Mouse (Mus musculus) heart, embryonic 12.5 days (tissue): Measurements from ENCODE around the gene Sh3kbp1. TPM values are rescaled to one million over a fixed set of nuclear protein-coding genes. Genes with fewer than 3 reads are reported as not detected.

Source experiments
- ATAC-seq: fragments of 200-750 bp; cut with Nextera tagmentation; 2 replicates; pipeline ENCODE4 v1.8.0; 2017; ENCODE audit warnings: moderate TSS enrichment, moderate library complexity; ENCODE audit not compliant: insufficient number of reproducible peaks, low FRiP score
- H3K27ac ChIP-seq: fragments of 300-500 bp; sonication (generic); 2 replicates; pipeline ENCODE4 v1.5.1; 2016; ENCODE audit warnings: mild to moderate bottlenecking, moderate library complexity; ENCODE audit not compliant: poor library complexity, severe bottlenecking
- H3K27me3 ChIP-seq: fragments of 300-500 bp; sonication (generic); replicated peaks from 2 replicates; pipeline ENCODE4 v1.6.1; 2016; ENCODE audit warnings: mild to moderate bottlenecking, moderate library complexity
- H3K36me3 ChIP-seq: fragments of 300-500 bp; sonication (generic); 2 replicates; pipeline ENCODE4 v1.6.1; 2016; ENCODE audit warnings: mild to moderate bottlenecking, moderate library complexity
- H3K4me1 ChIP-seq: fragments of 300-500 bp; sonication (generic); replicated peaks from 2 replicates; pipeline ENCODE4 v1.6.1; 2016; ENCODE audit warnings: mild to moderate bottlenecking
- H3K4me2 ChIP-seq: fragments of 300-500 bp; sonication (generic); 2 replicates; pipeline ENCODE4 v1.6.1; 2016; ENCODE audit warnings: mild to moderate bottlenecking, moderate library complexity
- H3K4me3 ChIP-seq: fragments of 300-500 bp; sonication (generic); 2 replicates; pipeline ENCODE4 v1.5.1; 2016; ENCODE audit warnings: mild to moderate bottlenecking
- H3K9ac ChIP-seq: fragments of 300-500 bp; sonication (generic); 2 replicates; pipeline ENCODE4 v1.6.1; 2016; ENCODE audit warnings: mild to moderate bottlenecking, moderate library complexity
- H3K9me3 ChIP-seq: fragments of 300-500 bp; sonication (generic); replicated peaks from 2 replicates; pipeline ENCODE4 v1.6.1; 2016; ENCODE audit warnings: mild to moderate bottlenecking, moderate library complexity
- WGBS: fragments of 180-500 bp; shearing (Covaris S2); methylation state at CpG from one replicate; pipeline ENCODE4 v1.1.7; 2016; 5-methylcytosine and 5-hydroxymethylcytosine counted together
- polyA plus RNA-seq: library from polyadenylated mRNA; unstranded; fragments of >200 nt; fragmentation: Nextera tagmentation; extraction: Ambion mirVana; gene quantifications from 2 replicates; pipeline ENCODE4 v1.2.1, GENCODE M21; 2016

Sh3kbp1 gene
- polyA plus RNA-seq, 1 experiment from 2014 or later = 85.3 TPM

- WGBS = 87% methylated on average over 2 of the region's 2 CpGs
- H3K9me3 ChIP-seq = no peaks in the 10 kb centered on the region
- H3K4me2 ChIP-seq = no peak overlapping the region
- H3K36me3 ChIP-seq = peaks cover 6% of the 10 kb centered on the region
- H3K27me3 ChIP-seq = no peaks in the 10 kb centered on the region
- no peak overlapping the region for H3K9ac ChIP-seq
- no peak overlapping the region for H3K27ac ChIP-seq
- no peaks in the 10 kb centered on the region for H3K4me1 ChIP-seq
- H3K4me3 ChIP-seq = no peak overlapping the region
- ATAC-seq = no peak
Observed at GRCm38 (mm10) chrX:159969025-159969424, 342.0 kb downstream of the Sh3kbp1 start.

- WGBS = 73% methylated on average over 3 of the region's 3 CpGs
- Histone ChIP-seq H3K4me1 (no peaks in the 10 kb centered on the region), H3K36me3 (peaks cover 3% of the 10 kb centered on the region), H3K4me2 (no peak overlapping the region), H3K9ac (no peak overlapping the region), H3K27me3 (no peaks in the 10 kb centered on the region), H3K4me3 (no peak overlapping the region), H3K27ac (no peak overlapping the region), H3K9me3 (no peaks in the 10 kb centered on the region)
- ATAC-seq = no peak
Observed at GRCm38 (mm10) chrX:159971091-159971779, 344.2 kb downstream of the Sh3kbp1 start.

GRCm38 (mm10) chrX:159973730-159974129 lies 346.7 kb downstream of the Sh3kbp1 start:
- Histone ChIP-seq H3K4me1 (no peaks in the 10 kb centered on the region), H3K36me3 (no peaks in the 10 kb centered on the region), H3K27me3 (no peaks in the 10 kb centered on the region), H3K9ac (no peak overlapping the region), H3K27ac (no peak overlapping the region), H3K4me3 (no peak overlapping the region), H3K9me3 (no peaks in the 10 kb centered on the region), H3K4me2 (no peak overlapping the region)
- ATAC-seq = no peak
- WGBS = 29% methylated on average over 5 of the region's 5 CpGs

- WGBS = 50% methylated on average over 3 of the region's 3 CpGs
Observed at GRCm38 (mm10) chrX:159976243-159976642, 349.2 kb downstream of the Sh3kbp1 start.

GRCm38 (mm10) chrX:159988002-159988960 lies 361.2 kb downstream of the Sh3kbp1 start, which contains the start of gene Map3k15:
TSS of gene Map3k15 (plus strand) at chrX:159988433.
- peak within 1 kb of the TSS; percentile 89 for H3K4me2 ChIP-seq
- no peaks in the 10 kb centered on the region for H3K4me1 ChIP-seq
- no peak within 1 kb of the TSS for H3K27ac ChIP-seq
- no peaks in the 10 kb centered on the region for H3K36me3 ChIP-seq
- H3K9me3 ChIP-seq = no peaks in the 10 kb centered on the region
- H3K9ac ChIP-seq = peak within 1 kb of the TSS; percentile 66
- peak within 1 kb of the TSS; percentile 58 for H3K4me3 ChIP-seq
- WGBS = 42% methylated on average over 85 of the region's 108 CpGs
- peaks cover 8% of the 10 kb centered on the region for H3K27me3 ChIP-seq
- peak; percentile 57 for ATAC-seq

More at GRCm38 (mm10) chrX:159976243-159976642, 349.2 kb downstream of the Sh3kbp1 start:
- Histone ChIP-seq H3K4me3 (no peak overlapping the region), H3K4me1 (no peaks in the 10 kb centered on the region), H3K36me3 (no peaks in the 10 kb centered on the region), H3K27ac (no peak overlapping the region), H3K9me3 (no peaks in the 10 kb centered on the region), H3K9ac (no peak overlapping the region), H3K27me3 (no peaks in the 10 kb centered on the region), H3K4me2 (no peak overlapping the region)
- ATAC-seq = no peak

- no peaks in the 10 kb centered on the region for H3K27me3 ChIP-seq
- H3K9me3 ChIP-seq = no peaks in the 10 kb centered on the region
- WGBS = 78% methylated on average over 6 of the region's 6 CpGs
- H3K4me1 ChIP-seq = no peaks in the 10 kb centered on the region
- H3K9ac ChIP-seq = no peak overlapping the region
- no peak overlapping the region for H3K4me2 ChIP-seq
- no peak overlapping the region for H3K4me3 ChIP-seq
- H3K27ac ChIP-seq = no peak overlapping the region
- no peak for ATAC-seq
- H3K36me3 ChIP-seq = no peaks in the 10 kb centered on the region
Observed at GRCm38 (mm10) chrX:159995808-159996207, 368.7 kb downstream of the Sh3kbp1 start.

Other genes with a start within 250 kb of the Sh3kbp1 start
- gene Map7d2, start 212.7 kb upstream of the Sh3kbp1 start, polyA plus RNA-seq = 0.62 and 0.78 TPM in 2 replicates
- 16.7 and 17.6 TPM in 2 replicates for gene Bclaf3, start 100.6 kb upstream of the Sh3kbp1 start, polyA plus RNA-seq